Mouse (Mus musculus): ENCODE results near the gene 3110001I22Rik. TPM values are rescaled to one million over a fixed set of nuclear protein-coding genes. Genes with fewer than 3 reads are reported as not detected.
"Not testable (repeated sequence)": the region's sequence is repeated elsewhere in the genome, so short reads cannot be mapped to it uniquely, and the experiment has no call there.

The 3110001I22Rik gene
- polyA plus RNA-seq, 1 experiment from 2014 or later, result 4.1 TPM

DNA sequence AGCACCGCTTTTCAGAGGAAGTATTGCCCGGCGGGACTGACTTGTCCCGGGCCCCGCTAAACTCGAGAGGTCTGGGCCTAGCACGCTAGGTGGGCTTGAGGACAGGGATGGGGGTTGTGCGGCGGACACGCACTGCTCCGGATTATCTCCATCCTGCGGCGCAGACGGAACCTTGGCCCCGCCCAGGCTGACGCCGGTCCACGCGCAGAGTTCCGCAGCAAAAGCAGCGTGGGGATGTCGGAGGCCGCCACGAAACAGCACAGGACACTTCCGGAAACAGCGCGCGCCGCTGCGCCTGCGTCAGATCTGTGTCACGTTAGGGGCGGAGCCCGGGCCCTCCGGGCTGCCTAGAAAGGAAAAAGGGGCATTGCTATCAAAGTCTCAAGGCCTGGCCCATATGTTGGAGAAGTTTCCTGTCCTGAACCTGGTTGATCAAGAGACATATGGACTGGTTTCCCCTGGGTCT is 3.8 kb upstream of the 3110001I22Rik start, which contains the start of gene Parn:
Parn (minus strand) TSS at position 293 of the 466 bp plus-strand sequence.
- WGBS, result 0% methylated on average over 35 of the region's 35 CpGs
- ATAC-seq, result peak; percentile 81
- Histone ChIP-seq H3K4me3 (ENCODE audit: low read length) (peak within 1 kb of the TSS; percentile 72), H3K4me2 (ENCODE audit: low read depth, low read length) (peak within 1 kb of the TSS; percentile 59), H3K27ac (ENCODE audit: low read length) (peak within 1 kb of the TSS; percentile 62), H3K9ac (ENCODE audit: low read depth, low read length) (peak within 1 kb of the TSS; percentile 78), H3K36me3 (ENCODE audit: control insufficient read depth, insufficient read depth, low read length) (no peaks in the 10 kb centered on the region), H3K4me1 (ENCODE audit: control insufficient read depth, insufficient read depth, low read length) (0 out of 2 replicates have a peak, but pooled peaks cover 2% of the 10 kb centered on the region), H3K9me3 (ENCODE audit: control insufficient read depth, low read length) (no peaks in the 10 kb centered on the region), H3K27me3 (replicated peaks; ENCODE audit: control insufficient read depth, insufficient read depth, low read length) (no peaks in the 10 kb centered on the region)

- H3K9ac ChIP-seq (ENCODE audit: low read depth, low read length), result peak overlapping the region; percentile 78
- peaks cover 7% of the 10 kb centered on the region; the same call in 1 of the 2 replicates for H3K4me1 ChIP-seq (ENCODE audit: control insufficient read depth, insufficient read depth, low read length)
- no peak for ATAC-seq
- H3K4me2 ChIP-seq (ENCODE audit: low read depth, low read length), result peak overlapping the region; percentile 41; the same call in 1 of the 2 replicates
- H3K4me3 ChIP-seq (ENCODE audit: low read length), result peak overlapping the region; percentile 72
- no peaks in the 10 kb centered on the region for H3K9me3 ChIP-seq (ENCODE audit: control insufficient read depth, low read length)
- no peaks in the 10 kb centered on the region for H3K27me3 ChIP-seq (replicated peaks; ENCODE audit: control insufficient read depth, insufficient read depth, low read length)
- WGBS, result 77% methylated on average over 10 of the region's 10 CpGs
- no peaks in the 10 kb centered on the region for H3K36me3 ChIP-seq (ENCODE audit: control insufficient read depth, insufficient read depth, low read length)
- H3K27ac ChIP-seq (ENCODE audit: low read length), result no peak overlapping the region; the same call in none of the 2 replicates
Observed at GRCm38 (mm10) chr16:13668402-13669108, 3.2 kb upstream of the 3110001I22Rik start.

GRCm38 (mm10) chr16:13669282-13669681 is 2.4 kb upstream of the 3110001I22Rik start:
- WGBS, result 95% methylated on average over 1 of the region's 1 CpGs
- Histone ChIP-seq H3K4me1 (ENCODE audit: control insufficient read depth, insufficient read depth, low read length) (peaks cover 7% of the 10 kb centered on the region; the same call in 1 of the 2 replicates), H3K27ac (ENCODE audit: low read length) (no peak overlapping the region)

GRCm38 (mm10) chr16:13670896-13671295 is 833 bp upstream of the 3110001I22Rik start:
- ATAC-seq; H3K4me1 ChIP-seq (ENCODE audit: control insufficient read depth, insufficient read depth, low read length); H3K9me3 ChIP-seq (ENCODE audit: control insufficient read depth, low read length); H3K27me3 ChIP-seq (replicated peaks; ENCODE audit: control insufficient read depth, insufficient read depth, low read length); H3K27ac ChIP-seq (ENCODE audit: low read length); H3K9ac ChIP-seq (ENCODE audit: low read depth, low read length); H3K4me3 ChIP-seq (ENCODE audit: low read length); H3K36me3 ChIP-seq (ENCODE audit: control insufficient read depth, insufficient read depth, low read length): not testable (repeated sequence)
- 67% methylated on average over 5 of the region's 5 CpGs for WGBS
- peak overlapping the region; percentile 55; the same call in 1 of the 2 replicates for H3K4me2 ChIP-seq (ENCODE audit: low read depth, low read length)

More at GRCm38 (mm10) chr16:13669282-13669681, 2.4 kb upstream of the 3110001I22Rik start:
- H3K4me3 ChIP-seq (ENCODE audit: low read length), result no peak overlapping the region
- H3K36me3 ChIP-seq (ENCODE audit: control insufficient read depth, insufficient read depth, low read length), result no peaks in the 10 kb centered on the region
- no peak overlapping the region for H3K9ac ChIP-seq (ENCODE audit: low read depth, low read length)
- no peaks in the 10 kb centered on the region for H3K27me3 ChIP-seq (replicated peaks; ENCODE audit: control insufficient read depth, insufficient read depth, low read length)
- no peak overlapping the region for H3K4me2 ChIP-seq (ENCODE audit: low read depth, low read length)
- ATAC-seq, result no peak
- no peaks in the 10 kb centered on the region for H3K9me3 ChIP-seq (ENCODE audit: control insufficient read depth, low read length)

- peak overlapping the region; percentile 73 for H3K4me3 ChIP-seq (ENCODE audit: low read length)
- peak overlapping the region; percentile 79 for H3K27ac ChIP-seq (ENCODE audit: low read length)
- under 1% methylated on average over 20 of the region's 20 CpGs for WGBS
- peak overlapping the region; percentile 82 for H3K9ac ChIP-seq (ENCODE audit: low read depth, low read length)
- no peaks in the 10 kb centered on the region for H3K27me3 ChIP-seq (replicated peaks; ENCODE audit: control insufficient read depth, insufficient read depth, low read length)
- H3K4me1 ChIP-seq (ENCODE audit: control insufficient read depth, insufficient read depth, low read length), result peaks cover 7% of the 10 kb centered on the region; the same call in 1 of the 2 replicates
- H3K36me3 ChIP-seq (ENCODE audit: control insufficient read depth, insufficient read depth, low read length), result peaks cover 4% of the 10 kb centered on the region; the same call in 1 of the 2 replicates
- H3K4me2 ChIP-seq (ENCODE audit: low read depth, low read length), result peak overlapping the region; percentile 71
- ATAC-seq, result peak; percentile 83
- H3K9me3 ChIP-seq (ENCODE audit: control insufficient read depth, low read length), result no peaks in the 10 kb centered on the region
Observed at GRCm38 (mm10) chr16:13672386-13672898, 713 bp downstream of the 3110001I22Rik start.

DNA sequence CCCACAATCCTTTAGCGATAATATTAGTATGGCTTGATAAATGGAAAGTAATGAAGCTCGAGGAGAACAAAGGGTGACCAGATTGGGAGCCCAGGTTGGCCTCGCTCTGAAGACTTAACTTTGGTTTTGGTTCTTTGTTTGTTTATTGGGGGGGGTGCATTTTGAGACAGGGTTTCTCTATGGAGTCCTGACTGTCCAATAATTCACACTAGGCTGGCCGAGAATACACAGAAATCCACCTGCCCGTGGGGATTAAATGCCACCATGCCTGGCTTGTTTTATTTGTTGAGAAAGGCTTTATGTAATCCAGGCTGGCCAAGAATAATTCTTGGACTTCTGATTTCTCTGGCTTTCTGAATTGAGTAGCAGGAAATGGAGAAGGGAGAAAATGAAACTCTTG is 1.4 kb downstream of the 3110001I22Rik start:
- Histone ChIP-seq H3K9ac (ENCODE audit: low read depth, low read length) (no peak overlapping the region), H3K9me3 (ENCODE audit: control insufficient read depth, low read length) (no peaks in the 10 kb centered on the region), H3K4me3 (ENCODE audit: low read length) (peak overlapping the region; percentile 73; the same call in 1 of the 2 replicates), H3K27ac (ENCODE audit: low read length) (no peak overlapping the region), H3K4me1 (ENCODE audit: control insufficient read depth, insufficient read depth, low read length) (peaks cover 7% of the 10 kb centered on the region; the same call in 1 of the 2 replicates), H3K36me3 (ENCODE audit: control insufficient read depth, insufficient read depth, low read length) (peaks cover 4% of the 10 kb centered on the region; the same call in 1 of the 2 replicates), H3K27me3 (replicated peaks; ENCODE audit: control insufficient read depth, insufficient read depth, low read length) (no peaks in the 10 kb centered on the region), H3K4me2 (ENCODE audit: low read depth, low read length) (peak overlapping the region; percentile 71)
- ATAC-seq, result no peak
- 77% methylated on average over 5 of the region's 5 CpGs for WGBS

GRCm38 (mm10) chr16:13674511-13674910 is 2.8 kb downstream of the 3110001I22Rik start:
- ATAC-seq, result no peak
- Histone ChIP-seq H3K27ac (ENCODE audit: low read length) (no peak overlapping the region), H3K4me2 (ENCODE audit: low read depth, low read length) (no peak overlapping the region), H3K9me3 (ENCODE audit: control insufficient read depth, low read length) (no peaks in the 10 kb centered on the region), H3K27me3 (replicated peaks; ENCODE audit: control insufficient read depth, insufficient read depth, low read length) (no peaks in the 10 kb centered on the region), H3K36me3 (ENCODE audit: control insufficient read depth, insufficient read depth, low read length) (peaks cover 4% of the 10 kb centered on the region; the same call in 1 of the 2 replicates), H3K4me3 (ENCODE audit: low read length) (no peak overlapping the region), H3K4me1 (ENCODE audit: control insufficient read depth, insufficient read depth, low read length) (peaks cover 7% of the 10 kb centered on the region; the same call in 1 of the 2 replicates), H3K9ac (ENCODE audit: low read depth, low read length) (no peak overlapping the region)
- 89% methylated on average over 3 of the region's 3 CpGs for WGBS

GRCm38 (mm10) chr16:13678601-13679319 is 7.0 kb downstream of the 3110001I22Rik start:
- no peak overlapping the region for H3K27ac ChIP-seq (ENCODE audit: low read length)
- peak; percentile 79 for ATAC-seq
- 85% methylated on average over 3 of the region's 3 CpGs for WGBS
- no peaks in the 10 kb centered on the region for H3K4me1 ChIP-seq (ENCODE audit: control insufficient read depth, insufficient read depth, low read length)
- no peak overlapping the region for H3K9ac ChIP-seq (ENCODE audit: low read depth, low read length)
- peaks cover 6% of the 10 kb centered on the region; the same call in 1 of the 2 replicates for H3K36me3 ChIP-seq (ENCODE audit: control insufficient read depth, insufficient read depth, low read length)
- H3K4me3 ChIP-seq (ENCODE audit: low read length), result no peak overlapping the region
- H3K27me3 ChIP-seq (replicated peaks; ENCODE audit: control insufficient read depth, insufficient read depth, low read length), result no peaks in the 10 kb centered on the region
- no peak overlapping the region for H3K4me2 ChIP-seq (ENCODE audit: low read depth, low read length)
- no peaks in the 10 kb centered on the region for H3K9me3 ChIP-seq (ENCODE audit: control insufficient read depth, low read length)

DNA sequence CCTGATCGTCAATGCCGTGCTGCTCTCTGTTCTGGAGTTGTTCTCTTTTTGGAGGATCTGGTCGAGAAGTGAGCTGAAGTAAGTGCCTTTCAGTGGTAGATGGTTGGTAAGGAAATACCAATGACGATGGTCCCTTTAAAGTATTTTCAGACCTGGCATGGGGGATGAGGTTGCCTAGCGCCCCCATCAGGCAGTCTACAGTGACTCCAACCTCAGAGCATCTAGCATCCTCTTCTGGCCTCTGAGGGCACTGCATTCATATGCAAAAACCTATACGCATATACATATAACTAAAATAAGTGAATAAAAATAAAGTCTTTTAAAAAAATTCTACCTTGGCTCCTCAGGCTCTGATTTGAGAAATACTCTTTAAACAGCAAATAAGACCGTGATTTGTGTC is 27.3 kb downstream of the 3110001I22Rik start:
- H3K36me3 ChIP-seq (ENCODE audit: control insufficient read depth, insufficient read depth, low read length), result peaks cover 17% of the 10 kb centered on the region
- ATAC-seq, result no peak
- no peaks in the 10 kb centered on the region for H3K4me1 ChIP-seq (ENCODE audit: control insufficient read depth, insufficient read depth, low read length)
- H3K9ac ChIP-seq (ENCODE audit: low read depth, low read length), result no peak overlapping the region
- no peaks in the 10 kb centered on the region for H3K27me3 ChIP-seq (replicated peaks; ENCODE audit: control insufficient read depth, insufficient read depth, low read length)
- no peaks in the 10 kb centered on the region for H3K9me3 ChIP-seq (ENCODE audit: control insufficient read depth, low read length)
- WGBS, result 88% methylated on average over 7 of the region's 7 CpGs
- H3K4me3 ChIP-seq (ENCODE audit: low read length), result no peak overlapping the region
- no peak overlapping the region for H3K4me2 ChIP-seq (ENCODE audit: low read depth, low read length)
- H3K27ac ChIP-seq (ENCODE audit: low read length), result no peak overlapping the region

Data from intestine, embryonic 16.5 days (tissue).